Mouse (Mus musculus): ENCODE measurements around the gene Xpa.

GRCm38 (mm10) chr4:46116544-46117175 is 79.5 kb downstream of the Xpa start:
- TF ChIP-seq CTCF (IDR thresholded peaks at IDR 0.05; ENCODE audit: borderline replicate concordance, extremely low read depth, insufficient read depth, insufficient read length): no peak
- no peak for TF ChIP-seq POLR2A (IDR thresholded peaks at IDR 0.05; ENCODE audit: borderline replicate concordance, extremely low read depth, insufficient read depth, insufficient read length, poor library complexity, severe bottlenecking)
